Mouse (Mus musculus) hindbrain, embryonic 16.5 days (tissue): Measurements from ENCODE around the gene Glra4. TPM values are rescaled to one million over a fixed set of nuclear protein-coding genes. Genes with fewer than 3 reads are reported as not detected.
"Not testable (repeated sequence)": the region's sequence is repeated elsewhere in the genome, so short reads cannot be mapped to it uniquely, and the experiment has no call there.

Source experiments
- ATAC-seq: fragments of 200-750 bp; cut with Nextera tagmentation; 2 replicates; pipeline ENCODE4 v1.8.0; 2017; ENCODE audit warnings: moderate TSS enrichment, moderate library complexity
- H3K27ac ChIP-seq: fragments of 300-500 bp; sonication (generic); 2 replicates; pipeline ENCODE4 v1.5.1; 2014; ENCODE audit warnings: low read depth, mild to moderate bottlenecking, control low read depth, low read length, moderate library complexity
- H3K27me3 ChIP-seq: fragments of 300-500 bp; sonication (generic); replicated peaks from 2 replicates; pipeline ENCODE4 v1.6.1; 2014; ENCODE audit warnings: low read length; ENCODE audit not compliant: control insufficient read depth, insufficient read depth
- H3K36me3 ChIP-seq: fragments of 300-500 bp; sonication (generic); 2 replicates; pipeline ENCODE4 v1.6.1; 2014; ENCODE audit warnings: mild to moderate bottlenecking, low read length, moderate library complexity, mixed read lengths; ENCODE audit not compliant: control insufficient read depth, insufficient read depth
- H3K4me1 ChIP-seq: fragments of 300-500 bp; sonication (generic); 2 replicates; pipeline ENCODE4 v1.6.1; 2014; ENCODE audit warnings: low read depth, low read length; ENCODE audit not compliant: control insufficient read depth, insufficient read depth
- H3K4me2 ChIP-seq: fragments of 300-500 bp; sonication (generic); 2 replicates; pipeline ENCODE4 v1.6.1; 2014; ENCODE audit warnings: mild to moderate bottlenecking, low read length, control low read depth, moderate library complexity
- H3K4me3 ChIP-seq: fragments of 300-500 bp; sonication (generic); 2 replicates; pipeline ENCODE4 v1.5.1; 2014; ENCODE audit warnings: mild to moderate bottlenecking, low read length, control low read depth, moderate library complexity
- H3K9ac ChIP-seq: fragments of 300-500 bp; sonication (generic); 2 replicates; pipeline ENCODE4 v1.6.1; 2014; ENCODE audit warnings: low read depth, mild to moderate bottlenecking, control low read depth, low read length, moderate library complexity
- H3K9me3 ChIP-seq: fragments of 300-500 bp; sonication (generic); 2 replicates; pipeline ENCODE4 v1.6.1; 2014; ENCODE audit warnings: mild to moderate bottlenecking, low read length, moderate library complexity; ENCODE audit not compliant: control insufficient read depth
- WGBS: fragments of 180-500 bp; shearing (Covaris S2); extraction: QIAGEN DNeasy Blood & Tissue Kit; methylation state at CpG from one replicate; pipeline ENCODE4 v1.1.7; 2014; 5-methylcytosine and 5-hydroxymethylcytosine counted together
- polyA plus RNA-seq: library from polyadenylated mRNA; unstranded; fragments of >200 nt; fragmentation: Nextera tagmentation; extraction: Ambion mirVana; gene quantifications from 2 replicates; pipeline ENCODE4 v1.2.1, GENCODE M21; 2015

Glra4 gene
- polyA plus RNA-seq, 1 experiment from 2014 or later, result not detected

- peak overlapping the region; percentile 53 for H3K4me3 ChIP-seq
- peaks cover 7% of the 10 kb centered on the region for H3K4me1 ChIP-seq
- H3K9me3 ChIP-seq, result no peaks in the 10 kb centered on the region
- peak; percentile 98 for ATAC-seq
- peak overlapping the region; percentile 71 for H3K9ac ChIP-seq
- no peaks in the 10 kb centered on the region for H3K27me3 ChIP-seq
- 17% methylated on average over 39 of the region's 39 CpGs for WGBS
- peak overlapping the region; percentile 33; the same call in 1 of the 2 replicates for H3K4me2 ChIP-seq
- peak overlapping the region; percentile 87 for H3K27ac ChIP-seq
- no peaks in the 10 kb centered on the region for H3K36me3 ChIP-seq
Measured at GRCm38 (mm10) chrX:136740791-136741650, 38.9 kb downstream of the Glra4 start.

GRCm38 (mm10) chrX:136740087-136740790 lies 39.7 kb downstream of the Glra4 start:
- WGBS, result 23% methylated on average over 15 of the region's 15 CpGs

GRCm38 (mm10) chrX:136732016-136732415 lies 47.9 kb downstream of the Glra4 start:
- Histone ChIP-seq H3K4me1 (no peaks in the 10 kb centered on the region), H3K4me3 (no peak overlapping the region), H3K4me2 (no peak overlapping the region), H3K27me3 (no peaks in the 10 kb centered on the region), H3K9ac (no peak overlapping the region), H3K27ac (no peak overlapping the region), H3K9me3 (no peaks in the 10 kb centered on the region), H3K36me3 (no peaks in the 10 kb centered on the region)
- ATAC-seq, result no peak
- WGBS, result 92% methylated on average over 4 of the region's 4 CpGs

More at GRCm38 (mm10) chrX:136740087-136740790, 39.7 kb downstream of the Glra4 start:
- peak overlapping the region; percentile 71 for H3K9ac ChIP-seq
- no peak for ATAC-seq
- no peaks in the 10 kb centered on the region for H3K9me3 ChIP-seq
- no peaks in the 10 kb centered on the region for H3K27me3 ChIP-seq
- H3K36me3 ChIP-seq, result no peaks in the 10 kb centered on the region
- peak overlapping the region; percentile 53 for H3K4me3 ChIP-seq
- H3K27ac ChIP-seq, result peak overlapping the region; percentile 66; the same call in 1 of the 2 replicates
- peaks cover 7% of the 10 kb centered on the region for H3K4me1 ChIP-seq
- peak overlapping the region; percentile 33 for H3K4me2 ChIP-seq

- H3K4me3 ChIP-seq, H3K27ac ChIP-seq, H3K4me2 ChIP-seq, H3K27me3 ChIP-seq, H3K36me3 ChIP-seq, H3K4me1 ChIP-seq, H3K9me3 ChIP-seq, H3K9ac ChIP-seq: not testable (repeated sequence)
- WGBS, result 21% methylated on average over 3 of the region's 3 CpGs
- peak; percentile 96 for ATAC-seq
Measured at GRCm38 (mm10) chrX:136714742-136715474, 65.0 kb downstream of the Glra4 start.

- H3K27ac ChIP-seq, result peak overlapping the region; percentile 90
- H3K9me3 ChIP-seq, result no peaks in the 10 kb centered on the region
- H3K4me1 ChIP-seq, result no peaks in the 10 kb centered on the region
- H3K9ac ChIP-seq, result peak overlapping the region; percentile 72
- no peaks in the 10 kb centered on the region for H3K27me3 ChIP-seq
- peak overlapping the region; percentile 55 for H3K4me2 ChIP-seq
- WGBS, result 26% methylated on average over 14 of the region's 14 CpGs
- H3K36me3 ChIP-seq, result no peaks in the 10 kb centered on the region
- H3K4me3 ChIP-seq, result peak overlapping the region; percentile 50
- ATAC-seq, result peak; percentile 43; the same call in 1 of the 2 replicates
Measured at GRCm38 (mm10) chrX:136708782-136709181, 71.2 kb downstream of the Glra4 start.

- peak; percentile 92 for ATAC-seq
- Histone ChIP-seq H3K36me3 (no peaks in the 10 kb centered on the region), H3K4me1 (no peaks in the 10 kb centered on the region), H3K9me3 (no peaks in the 10 kb centered on the region), H3K27me3 (no peaks in the 10 kb centered on the region), H3K27ac (peak overlapping the region; percentile 90), H3K4me2 (peak overlapping the region; percentile 55), H3K9ac (peak overlapping the region; percentile 72), H3K4me3 (peak overlapping the region; percentile 50)
- WGBS, result 18% methylated on average over 18 of the region's 18 CpGs
Measured at GRCm38 (mm10) chrX:136708168-136708681, 71.7 kb downstream of the Glra4 start.

Other genes starting within 250 kb of the Glra4 start
- gene Kir3dl2, start 236.1 kb downstream of the Glra4 start, polyA plus RNA-seq, result 0.09 and 0.20 TPM in 2 replicates
- gene Tceal3, start 189.3 kb downstream of the Glra4 start, polyA plus RNA-seq, result 83.7 and 106 TPM in 2 replicates
- 23.2 and 27.7 TPM in 2 replicates for gene Tceal1, start 72.2 kb downstream of the Glra4 start, polyA plus RNA-seq
- 541 and 552 TPM in 2 replicates for gene Morf4l2, start 36.5 kb downstream of the Glra4 start, polyA plus RNA-seq
- 15.4 and 16.3 TPM in 2 replicates for gene Plp1, start 42.5 kb upstream of the Glra4 start, polyA plus RNA-seq
- 24.3 and 27.8 TPM in 2 replicates for gene Rab9b, start 88.6 kb upstream of the Glra4 start, polyA plus RNA-seq
- gene H2bfm, start 147.2 kb upstream of the Glra4 start, polyA plus RNA-seq, result not detected in 2 replicates
- gene Tmsb15b2, start 195.4 kb upstream of the Glra4 start, polyA plus RNA-seq, result 67.2 and 73.8 TPM in 2 replicates
- 7.4 and 7.7 TPM in 2 replicates for gene Tmsb15l, start 196.7 kb upstream of the Glra4 start, polyA plus RNA-seq
- 29.2 and 29.5 TPM in 2 replicates for gene Tmsb15b1, start 196.7 kb upstream of the Glra4 start, polyA plus RNA-seq
- gene Zcchc18, start 213.0 kb upstream of the Glra4 start, polyA plus RNA-seq, result 480 and 547 TPM in 2 replicates